Mouse (Mus musculus): ENCODE results near the gene 1700025G04Rik.

GRCm38 (mm10) chr1:151994271-151994670 is 95.7 kb downstream of the 1700025G04Rik start:
- no peak for TF ChIP-seq CTCF (IDR thresholded peaks at IDR 0.05; ENCODE audit: extremely low read depth, insufficient read depth, low read length)
- TF ChIP-seq POLR2A (IDR thresholded peaks at IDR 0.05; ENCODE audit: extremely low read depth, insufficient read depth, low read length) = no peak

Data from cortical plate, adult 2 months (tissue).